Mouse (Mus musculus) heart, embryonic 16.5 days (tissue): ENCODE results near the gene Klhl31. TPM values are rescaled to one million over a fixed set of nuclear protein-coding genes. Genes with fewer than 3 reads are reported as not detected.
A peak's percentile ranks its signal among the peaks of the same experiment; 100 is the strongest.

Experiments used
- ATAC-seq: fragments of 200-750 bp; cut with Nextera tagmentation; replicated peaks from 2 replicates; pipeline ENCODE4 v1.8.0; 2017; ENCODE audit warnings: moderate number of reproducible peaks; ENCODE audit not compliant: insufficient read depth, low FRiP score; ENCODE audit errors: extremely low read depth
- H3K27ac ChIP-seq: fragments of 300-500 bp; sonication (generic); 2 replicates; pipeline ENCODE4 v1.5.1; 2014; ENCODE audit warnings: mild to moderate bottlenecking, low read length, control low read depth, moderate library complexity
- H3K27me3 ChIP-seq: fragments of 300-500 bp; sonication (generic); 2 replicates; pipeline ENCODE4 v1.6.1; 2014; ENCODE audit warnings: low read length, mixed read lengths; ENCODE audit not compliant: control insufficient read depth, insufficient read depth
- H3K36me3 ChIP-seq: fragments of 300-500 bp; sonication (generic); 2 replicates; pipeline ENCODE4 v1.6.1; 2014; ENCODE audit not compliant: control insufficient read depth, insufficient read depth
- H3K4me1 ChIP-seq: fragments of 300-500 bp; sonication (generic); 2 replicates; pipeline ENCODE4 v1.6.1; 2014; ENCODE audit warnings: low read length, mixed read lengths; ENCODE audit not compliant: control insufficient read depth, insufficient read depth
- H3K4me2 ChIP-seq: fragments of 300-500 bp; sonication (generic); 2 replicates; pipeline ENCODE4 v1.6.1; 2014; ENCODE audit warnings: low read depth, mild to moderate bottlenecking, control low read depth, low read length
- H3K4me3 ChIP-seq: fragments of 300-500 bp; sonication (generic); 2 replicates; pipeline ENCODE4 v1.5.1; 2014; ENCODE audit warnings: mild to moderate bottlenecking, control low read depth, low read length
- H3K9ac ChIP-seq: fragments of 300-500 bp; sonication (generic); 2 replicates; pipeline ENCODE4 v1.6.1; 2014; ENCODE audit warnings: low read length, control low read depth
- H3K9me3 ChIP-seq: fragments of 300-500 bp; sonication (generic); replicated peaks from 2 replicates; pipeline ENCODE4 v1.6.1; 2016; ENCODE audit warnings: low read length; ENCODE audit not compliant: control insufficient read depth
- WGBS: fragments of 180-500 bp; shearing (Covaris S2); extraction: QIAGEN DNeasy Blood & Tissue Kit; methylation state at CpG from one replicate; pipeline ENCODE4 v1.1.7; 2014; 5-methylcytosine and 5-hydroxymethylcytosine counted together
- polyA plus RNA-seq: library from polyadenylated mRNA; unstranded; fragments of >200 nt; fragmentation: Nextera tagmentation; extraction: Ambion mirVana; gene quantifications from 2 replicates; pipeline ENCODE4 v1.2.1, GENCODE M21; 2015

Klhl31 gene
- polyA plus RNA-seq, 1 experiment from 2014 or later: 59.9 TPM

GRCm38 (mm10) chr9:77618392-77618791 lies 17.9 kb upstream of the Klhl31 start:
- Histone ChIP-seq H3K9me3 (peaks cover 7% of the 10 kb centered on the region), H3K27me3 (no peaks in the 10 kb centered on the region), H3K4me1 (peaks cover 20% of the 10 kb centered on the region), H3K4me3 (no peak overlapping the region), H3K4me2 (no peak overlapping the region), H3K9ac (no peak overlapping the region), H3K36me3 (no peaks in the 10 kb centered on the region), H3K27ac (no peak overlapping the region)
- WGBS: 81% methylated on average over 2 of the region's 2 CpGs
- ATAC-seq: no peak

- peaks cover 20% of the 10 kb centered on the region for H3K4me1 ChIP-seq
- H3K36me3 ChIP-seq: no peaks in the 10 kb centered on the region
- 85% methylated on average over 6 of the region's 6 CpGs for WGBS
These were observed 16.2 kb upstream of the Klhl31 start for GRCm38 (mm10) chr9:77620077-77620476.

GRCm38 (mm10) chr9:77620482-77620881 lies 15.8 kb upstream of the Klhl31 start:
- H3K27ac ChIP-seq: no peak overlapping the region
- H3K4me3 ChIP-seq: no peak overlapping the region
- 41% methylated on average over 2 of the region's 2 CpGs for WGBS
- no peak for ATAC-seq
- H3K4me2 ChIP-seq: no peak overlapping the region
- no peak overlapping the region for H3K9ac ChIP-seq
- 0 out of 2 replicates have a peak, but pooled peaks cover 3% of the 10 kb centered on the region for H3K9me3 ChIP-seq
- no peaks in the 10 kb centered on the region for H3K36me3 ChIP-seq
- no peaks in the 10 kb centered on the region for H3K27me3 ChIP-seq
- H3K4me1 ChIP-seq: peaks cover 20% of the 10 kb centered on the region

More at GRCm38 (mm10) chr9:77620077-77620476, 16.2 kb upstream of the Klhl31 start:
- no peak overlapping the region for H3K4me3 ChIP-seq
- no peak for ATAC-seq
- no peak overlapping the region for H3K9ac ChIP-seq
- H3K27ac ChIP-seq: no peak overlapping the region
- no peaks in the 10 kb centered on the region for H3K27me3 ChIP-seq
- no peak overlapping the region for H3K4me2 ChIP-seq
- peaks cover 3% of the 10 kb centered on the region; the same call in 1 of the 2 replicates for H3K9me3 ChIP-seq

- WGBS: 38% methylated on average over 1 of the region's 1 CpGs
- no peak for ATAC-seq
These were observed 13.4 kb upstream of the Klhl31 start for GRCm38 (mm10) chr9:77622874-77623273.

GRCm38 (mm10) chr9:77623318-77624050 lies 12.8 kb upstream of the Klhl31 start:
- Histone ChIP-seq H3K4me1 (peaks cover 11% of the 10 kb centered on the region), H3K4me2 (no peak overlapping the region), H3K27me3 (no peaks in the 10 kb centered on the region), H3K36me3 (no peaks in the 10 kb centered on the region), H3K4me3 (no peak overlapping the region), H3K27ac (no peak overlapping the region), H3K9me3 (0 out of 2 replicates have a peak, but pooled peaks cover 3% of the 10 kb centered on the region), H3K9ac (no peak overlapping the region)
- 86% methylated on average over 6 of the region's 6 CpGs for WGBS
- no peak for ATAC-seq

More at GRCm38 (mm10) chr9:77622874-77623273, 13.4 kb upstream of the Klhl31 start:
- Histone ChIP-seq H3K9me3 (0 out of 2 replicates have a peak, but pooled peaks cover 3% of the 10 kb centered on the region), H3K9ac (no peak overlapping the region), H3K27ac (no peak overlapping the region), H3K36me3 (no peaks in the 10 kb centered on the region), H3K27me3 (no peaks in the 10 kb centered on the region), H3K4me2 (no peak overlapping the region), H3K4me1 (peaks cover 12% of the 10 kb centered on the region), H3K4me3 (no peak overlapping the region)

- ATAC-seq: no peak
- Histone ChIP-seq H3K9ac (no peak overlapping the region), H3K27ac (no peak overlapping the region), H3K4me3 (no peak overlapping the region), H3K9me3 (0 out of 2 replicates have a peak, but pooled peaks cover 3% of the 10 kb centered on the region), H3K4me2 (no peak overlapping the region), H3K27me3 (no peaks in the 10 kb centered on the region), H3K4me1 (peaks cover 12% of the 10 kb centered on the region), H3K36me3 (no peaks in the 10 kb centered on the region)
- WGBS: 75% methylated on average over 5 of the region's 5 CpGs
These were observed 12.1 kb upstream of the Klhl31 start for GRCm38 (mm10) chr9:77624171-77624570.

GRCm38 (mm10) chr9:77628676-77629075 lies 7.6 kb upstream of the Klhl31 start:
- Histone ChIP-seq H3K4me2 (no peak overlapping the region), H3K36me3 (no peaks in the 10 kb centered on the region)
- WGBS: 39% methylated on average over 10 of the region's 10 CpGs

GRCm38 (mm10) chr9:77629708-77630107 lies 6.6 kb upstream of the Klhl31 start:
- 28% methylated on average over 5 of the region's 5 CpGs for WGBS
- Histone ChIP-seq H3K9ac (no peak overlapping the region), H3K4me2 (no peak overlapping the region), H3K4me1 (peaks cover 12% of the 10 kb centered on the region), H3K4me3 (no peak overlapping the region), H3K27me3 (no peaks in the 10 kb centered on the region), H3K9me3 (no peaks in the 10 kb centered on the region), H3K27ac (peak overlapping the region; percentile 80), H3K36me3 (no peaks in the 10 kb centered on the region)
- no peak for ATAC-seq

More at GRCm38 (mm10) chr9:77628676-77629075, 7.6 kb upstream of the Klhl31 start:
- no peaks in the 10 kb centered on the region for H3K27me3 ChIP-seq
- peak; percentile 72 for ATAC-seq
- no peak overlapping the region for H3K4me3 ChIP-seq
- H3K9me3 ChIP-seq: no peaks in the 10 kb centered on the region
- peaks cover 12% of the 10 kb centered on the region for H3K4me1 ChIP-seq
- 0 out of 2 replicates have a peak overlapping the region, but pooled peaks have one; percentile 13 for H3K9ac ChIP-seq
- peak overlapping the region; percentile 80 for H3K27ac ChIP-seq

GRCm38 (mm10) chr9:77630764-77631163 lies 5.5 kb upstream of the Klhl31 start:
- Histone ChIP-seq H3K4me3 (no peak overlapping the region), H3K27me3 (no peaks in the 10 kb centered on the region), H3K27ac (peak overlapping the region; percentile 37; the same call in 1 of the 2 replicates), H3K4me1 (peaks cover 12% of the 10 kb centered on the region), H3K9me3 (no peaks in the 10 kb centered on the region), H3K9ac (no peak overlapping the region), H3K36me3 (no peaks in the 10 kb centered on the region), H3K4me2 (no peak overlapping the region)
- WGBS: 52% methylated on average over 7 of the region's 7 CpGs
- ATAC-seq: no peak
